Mouse (Mus musculus): Measurements from ENCODE around the gene C2cd5. TPM values are rescaled to one million over a fixed set of nuclear protein-coding genes. Genes with fewer than 3 reads are reported as not detected.

Gene C2cd5
- polyA plus RNA-seq, 1 experiment from 2014 or later: 22.8 TPM

DNA sequence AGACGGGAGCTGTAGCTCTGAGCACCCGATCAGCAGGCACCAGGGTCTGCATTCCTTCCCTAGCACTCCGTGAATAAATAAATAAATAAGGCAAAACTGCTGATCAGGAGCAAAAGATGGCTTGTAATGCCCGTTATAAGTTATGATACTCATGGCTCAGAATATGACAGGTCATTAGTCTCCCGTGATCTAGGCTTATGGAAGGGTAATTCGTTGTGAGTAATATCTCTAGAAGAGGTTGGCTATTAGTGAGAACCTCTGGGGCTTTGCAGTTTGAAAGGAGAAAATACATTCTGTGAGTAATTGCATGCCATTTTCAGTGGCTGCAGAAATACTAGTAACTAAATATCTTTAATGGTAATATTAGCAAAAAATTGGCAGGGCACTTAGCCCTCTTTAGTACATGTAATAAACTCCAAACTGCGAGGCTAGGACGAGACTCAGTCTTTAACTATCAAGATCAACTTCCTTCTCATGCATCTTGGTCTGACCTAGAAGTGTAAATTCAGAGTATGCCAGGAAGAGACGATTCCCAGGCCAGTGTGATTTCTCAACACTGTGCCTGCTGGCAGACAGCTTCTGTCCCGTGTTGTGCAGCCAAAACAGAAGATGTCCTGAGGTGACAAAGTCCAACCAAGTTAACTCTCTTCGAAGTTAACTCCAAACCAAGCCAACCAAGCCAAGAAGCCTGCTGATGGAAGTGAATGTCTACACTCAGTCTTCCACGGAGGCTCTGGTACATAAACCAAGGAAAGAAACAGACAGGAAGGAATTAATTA lies 101.5 kb downstream of the C2cd5 start:
- Histone ChIP-seq H3K4me3 (replicated peaks) (no peak overlapping the region), H3K9me3 (no peaks in the 10 kb centered on the region), H3K9ac (no peak overlapping the region), H3K36me3 (no peaks in the 10 kb centered on the region), H3K27me3 (replicated peaks) (no peaks in the 10 kb centered on the region), H3K4me1 (0 out of 2 replicates have a peak, but pooled peaks cover 3% of the 10 kb centered on the region), H3K27ac (no peak overlapping the region), H3K4me2 (no peak overlapping the region)
- ATAC-seq (ENCODE audit: insufficient read depth, low FRiP score, low read depth): no peak
- 44% methylated on average over 12 of the region's 12 CpGs for WGBS

DNA sequence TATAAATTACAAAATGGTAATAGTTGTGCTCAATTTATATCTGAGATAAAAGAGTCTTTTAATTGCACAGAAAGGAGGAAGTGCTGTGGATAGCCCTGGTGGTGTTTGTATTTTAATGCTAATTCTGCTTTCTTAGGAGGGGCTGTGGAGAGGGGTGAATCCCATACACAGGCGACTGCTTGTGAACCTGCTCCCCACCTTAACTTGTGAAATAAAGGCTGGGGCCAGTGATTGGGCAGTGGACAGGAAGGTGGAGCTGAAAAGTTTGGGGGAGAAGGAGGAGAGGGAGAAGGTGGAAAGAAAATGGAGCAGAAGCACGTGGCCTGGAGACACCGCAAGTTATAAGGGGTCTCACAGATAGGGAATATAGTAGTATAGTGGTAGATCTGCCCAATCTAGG lies 103.1 kb downstream of the C2cd5 start:
- no peaks in the 10 kb centered on the region for H3K9me3 ChIP-seq
- H3K27ac ChIP-seq: no peak overlapping the region
- no peak overlapping the region for H3K4me3 ChIP-seq (replicated peaks)
- whole genome bisulfite sequencing: 85% methylated on average over 3 of the region's 3 CpGs
- no peak overlapping the region for H3K9ac ChIP-seq
- H3K36me3 ChIP-seq: no peaks in the 10 kb centered on the region
- ATAC-seq (ENCODE audit: insufficient read depth, low FRiP score, low read depth): no peak
- H3K4me1 ChIP-seq: 0 out of 2 replicates have a peak, but pooled peaks cover 3% of the 10 kb centered on the region
- no peak overlapping the region for H3K4me2 ChIP-seq
- no peaks in the 10 kb centered on the region for H3K27me3 ChIP-seq (replicated peaks)

DNA sequence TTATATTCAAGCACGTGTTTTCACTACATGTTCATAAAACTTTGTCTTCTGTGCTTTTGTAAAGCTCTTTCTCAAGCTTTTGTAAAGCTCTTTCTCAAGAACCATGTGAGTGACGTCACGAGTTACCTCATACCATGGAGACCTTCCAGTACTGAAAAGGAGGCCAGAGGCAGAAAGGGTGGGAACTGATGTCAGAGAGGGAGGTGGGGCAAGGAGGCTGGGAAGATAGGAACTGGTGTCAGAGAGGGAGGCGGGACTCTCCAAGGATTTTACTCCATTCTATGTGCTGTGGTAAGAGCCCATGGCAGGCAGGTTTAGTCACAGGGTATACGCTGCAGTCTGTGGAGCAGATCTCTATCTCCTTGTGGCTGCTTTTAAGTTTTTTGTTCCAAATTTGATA lies 104.4 kb downstream of the C2cd5 start:
- Histone ChIP-seq H3K9me3 (no peaks in the 10 kb centered on the region), H3K4me1 (0 out of 2 replicates have a peak, but pooled peaks cover 3% of the 10 kb centered on the region), H3K27me3 (replicated peaks) (no peaks in the 10 kb centered on the region), H3K4me3 (replicated peaks) (no peak overlapping the region), H3K9ac (no peak overlapping the region), H3K4me2 (no peak overlapping the region), H3K36me3 (no peaks in the 10 kb centered on the region), H3K27ac (no peak overlapping the region)
- 67% methylated on average over 5 of the region's 5 CpGs for WGBS
- no peak for ATAC-seq (ENCODE audit: insufficient read depth, low FRiP score, low read depth)

- WGBS: 36% methylated on average over 7 of the region's 7 CpGs
- no peak overlapping the region for H3K27ac ChIP-seq
Observed at GRCm38 (mm10) chr6:142994821-142995220, 105.1 kb downstream of the C2cd5 start.

GRCm38 (mm10) chr6:142993705-142994698 lies 105.9 kb downstream of the C2cd5 start:
- H3K4me2 ChIP-seq: 0 out of 2 replicates have a peak overlapping the region, but pooled peaks have one; percentile 13
- WGBS: 21% methylated on average over 14 of the region's 14 CpGs
- 0 out of 2 replicates have a peak overlapping the region, but pooled peaks have one; percentile 12 for H3K27ac ChIP-seq

More at GRCm38 (mm10) chr6:142994821-142995220, 105.1 kb downstream of the C2cd5 start:
- Histone ChIP-seq H3K4me1 (0 out of 2 replicates have a peak, but pooled peaks cover 3% of the 10 kb centered on the region), H3K9me3 (no peaks in the 10 kb centered on the region), H3K9ac (no peak overlapping the region), H3K27me3 (replicated peaks) (no peaks in the 10 kb centered on the region), H3K4me2 (no peak overlapping the region), H3K4me3 (replicated peaks) (no peak overlapping the region), H3K36me3 (no peaks in the 10 kb centered on the region)
- no peak for ATAC-seq (ENCODE audit: insufficient read depth, low FRiP score, low read depth)

GRCm38 (mm10) chr6:142992971-142993370 lies 107.0 kb downstream of the C2cd5 start:
- WGBS: 50% methylated on average over 2 of the region's 2 CpGs
- H3K4me3 ChIP-seq (replicated peaks): no peak overlapping the region

More at GRCm38 (mm10) chr6:142993705-142994698, 105.9 kb downstream of the C2cd5 start:
- peak; percentile 44; the same call in 1 of the 2 replicates for ATAC-seq (ENCODE audit: insufficient read depth, low FRiP score, low read depth)
- Histone ChIP-seq H3K9ac (no peak overlapping the region), H3K4me3 (replicated peaks) (no peak overlapping the region), H3K4me1 (0 out of 2 replicates have a peak, but pooled peaks cover 3% of the 10 kb centered on the region), H3K27me3 (replicated peaks) (no peaks in the 10 kb centered on the region), H3K36me3 (no peaks in the 10 kb centered on the region), H3K9me3 (no peaks in the 10 kb centered on the region)

DNA sequence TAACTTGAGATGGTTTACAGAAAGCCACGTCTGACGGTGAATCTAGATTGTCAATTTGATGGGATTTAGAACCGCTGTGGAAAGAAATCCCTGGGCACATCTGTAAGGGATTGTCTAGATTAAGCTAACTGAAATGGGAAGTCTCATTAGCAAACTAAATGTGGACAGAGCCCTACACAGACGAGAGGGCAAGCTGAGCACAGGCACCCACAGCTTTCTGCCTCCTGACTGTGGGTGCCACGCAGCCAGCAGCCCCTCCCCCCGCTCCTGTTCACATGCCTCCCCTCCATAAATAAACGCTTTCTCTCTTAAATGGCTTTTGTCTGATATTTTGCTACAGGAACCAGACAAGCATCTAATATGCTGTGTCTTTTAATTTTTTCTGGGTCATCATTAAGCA lies 107.8 kb downstream of the C2cd5 start:
- Histone ChIP-seq H3K4me3 (replicated peaks) (no peak overlapping the region), H3K27me3 (replicated peaks) (no peaks in the 10 kb centered on the region), H3K27ac (no peak overlapping the region), H3K9ac (no peak overlapping the region), H3K4me2 (no peak overlapping the region), H3K4me1 (0 out of 2 replicates have a peak, but pooled peaks cover 3% of the 10 kb centered on the region), H3K36me3 (no peaks in the 10 kb centered on the region), H3K9me3 (no peaks in the 10 kb centered on the region)
- WGBS: 42% methylated on average over 7 of the region's 7 CpGs
- no peak for ATAC-seq (ENCODE audit: insufficient read depth, low FRiP score, low read depth)

More at GRCm38 (mm10) chr6:142992971-142993370, 107.0 kb downstream of the C2cd5 start:
- Histone ChIP-seq H3K4me2 (no peak overlapping the region), H3K36me3 (no peaks in the 10 kb centered on the region), H3K27ac (no peak overlapping the region), H3K9ac (no peak overlapping the region), H3K27me3 (replicated peaks) (no peaks in the 10 kb centered on the region), H3K4me1 (0 out of 2 replicates have a peak, but pooled peaks cover 3% of the 10 kb centered on the region), H3K9me3 (no peaks in the 10 kb centered on the region)
- ATAC-seq (ENCODE audit: insufficient read depth, low FRiP score, low read depth): no peak

DNA sequence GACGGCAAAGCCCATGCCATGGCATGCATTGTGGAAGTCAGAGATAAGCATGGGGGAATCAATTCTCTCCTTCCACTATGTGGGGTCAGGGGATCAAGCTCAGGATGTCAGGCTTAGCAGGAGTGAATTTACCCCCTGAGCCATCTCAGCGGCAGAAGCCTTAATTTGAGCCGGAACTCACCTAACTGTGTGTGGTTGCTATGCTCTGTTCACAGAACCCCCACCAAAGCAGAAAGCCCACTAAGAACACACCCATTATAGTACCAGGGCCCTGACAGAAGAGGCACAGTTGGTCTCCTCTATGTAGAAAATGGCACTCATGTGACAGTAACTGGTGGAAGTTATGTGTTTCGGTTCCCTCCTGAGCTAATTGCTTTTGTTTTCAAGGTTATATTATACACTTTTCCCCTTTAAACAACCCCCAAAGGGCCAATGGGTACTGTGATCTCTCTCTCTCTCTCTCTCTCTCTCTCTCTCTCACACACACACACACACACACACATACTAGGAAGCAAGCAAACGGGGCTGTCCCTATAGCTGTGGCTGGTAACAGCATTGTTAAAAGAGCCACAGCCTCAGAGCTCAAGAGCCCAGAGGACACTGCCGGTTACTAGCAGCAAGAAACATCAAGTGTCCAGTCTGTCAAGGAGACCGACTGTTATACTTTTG lies 108.4 kb downstream of the C2cd5 start:
- H3K4me1 ChIP-seq: 0 out of 2 replicates have a peak, but pooled peaks cover 3% of the 10 kb centered on the region
- no peak overlapping the region for H3K4me2 ChIP-seq
- H3K4me3 ChIP-seq (replicated peaks): no peak overlapping the region
- no peak for ATAC-seq (ENCODE audit: insufficient read depth, low FRiP score, low read depth)
- no peaks in the 10 kb centered on the region for H3K9me3 ChIP-seq
- no peaks in the 10 kb centered on the region for H3K27me3 ChIP-seq (replicated peaks)
- H3K27ac ChIP-seq: no peak overlapping the region
- H3K36me3 ChIP-seq: no peaks in the 10 kb centered on the region
- WGBS: 47% methylated on average over 7 of the region's 7 CpGs
- H3K9ac ChIP-seq: no peak overlapping the region

DNA sequence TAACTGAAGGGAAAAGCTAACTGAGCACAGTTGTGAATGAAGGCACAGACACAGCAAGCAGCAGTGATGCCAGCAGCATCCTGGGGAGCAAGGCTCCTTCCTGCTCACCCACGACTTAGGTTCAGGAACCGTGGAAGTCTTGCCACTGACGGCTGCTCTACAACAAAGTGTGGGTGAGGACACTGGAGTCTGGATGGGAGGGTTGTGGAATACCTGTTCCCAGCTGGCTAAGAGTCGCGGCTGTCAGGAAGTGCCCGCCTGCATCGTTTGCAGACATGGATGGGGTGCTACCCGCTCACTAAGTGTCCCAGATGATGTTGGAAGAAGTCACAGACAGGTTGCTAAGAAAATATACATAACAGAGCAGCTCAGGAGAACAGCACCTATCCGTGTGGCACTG lies 109.4 kb downstream of the C2cd5 start:
- no peaks in the 10 kb centered on the region for H3K27me3 ChIP-seq (replicated peaks)
- H3K4me1 ChIP-seq: 0 out of 2 replicates have a peak, but pooled peaks cover 3% of the 10 kb centered on the region
- ATAC-seq (ENCODE audit: insufficient read depth, low FRiP score, low read depth): no peak
- H3K4me2 ChIP-seq: no peak overlapping the region
- H3K27ac ChIP-seq: no peak overlapping the region
- H3K4me3 ChIP-seq (replicated peaks): no peak overlapping the region
- WGBS: 73% methylated on average over 9 of the region's 9 CpGs
- no peaks in the 10 kb centered on the region for H3K9me3 ChIP-seq
- H3K9ac ChIP-seq: no peak overlapping the region
- H3K36me3 ChIP-seq: no peaks in the 10 kb centered on the region

- ATAC-seq (ENCODE audit: insufficient read depth, low FRiP score, low read depth): no peak
- no peaks in the 10 kb centered on the region for H3K27me3 ChIP-seq (replicated peaks)
- H3K4me1 ChIP-seq: 0 out of 2 replicates have a peak, but pooled peaks cover 3% of the 10 kb centered on the region
- H3K9me3 ChIP-seq: no peaks in the 10 kb centered on the region
- no peak overlapping the region for H3K4me2 ChIP-seq
- H3K27ac ChIP-seq: no peak overlapping the region
- no peaks in the 10 kb centered on the region for H3K36me3 ChIP-seq
- no peak overlapping the region for H3K4me3 ChIP-seq (replicated peaks)
- no peak overlapping the region for H3K9ac ChIP-seq
- 76% methylated on average over 13 of the region's 13 CpGs for WGBS
Observed at GRCm38 (mm10) chr6:142989495-142989894, 110.4 kb downstream of the C2cd5 start.

GRCm38 (mm10) chr6:142988753-142989152 lies 111.2 kb downstream of the C2cd5 start:
- Histone ChIP-seq H3K4me2 (no peak overlapping the region), H3K36me3 (no peaks in the 10 kb centered on the region), H3K9ac (no peak overlapping the region), H3K4me1 (0 out of 2 replicates have a peak, but pooled peaks cover 2% of the 10 kb centered on the region), H3K27ac (no peak overlapping the region), H3K4me3 (replicated peaks) (no peak overlapping the region), H3K9me3 (no peaks in the 10 kb centered on the region), H3K27me3 (replicated peaks) (no peaks in the 10 kb centered on the region)
- ATAC-seq (ENCODE audit: insufficient read depth, low FRiP score, low read depth): no peak
- 29% methylated on average over 10 of the region's 10 CpGs for WGBS

All from stomach, embryonic 15.5 days (tissue).